Comparison of ENCODE assay signal across 22 mouse cellular contexts in the genomic region with DNA sequence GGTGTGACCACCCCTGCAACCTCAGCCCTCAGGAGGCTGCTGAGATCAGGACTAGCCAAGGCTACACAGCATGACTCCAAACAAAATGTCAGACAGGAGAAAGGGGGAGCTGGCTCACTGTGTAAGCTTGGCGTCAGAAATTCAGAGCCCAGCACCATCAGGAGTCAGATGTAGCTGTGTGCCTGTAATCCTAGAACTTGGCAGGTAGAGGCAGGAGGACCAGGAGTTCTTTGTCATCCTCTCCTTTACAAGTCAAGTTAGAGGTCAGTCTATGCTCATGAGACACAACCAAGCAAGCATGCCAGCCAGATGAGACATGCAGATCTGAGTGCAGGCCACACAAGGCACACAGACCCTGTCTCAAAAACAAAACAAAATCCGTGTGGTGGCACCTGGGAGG. TPM values are rescaled to one million over a fixed set of nuclear protein-coding genes. Genes with fewer than 3 reads are reported as not detected.
DNase-seq lines count a peak whose midpoint lies in the region; ATAC-seq lines count a peak whose summit lies in the region.
"Had no signal": no experiment of that assay in that cellular context is flagged by ENCODE, and none has a peak within 500 bp of the region (broad histone marks: within the 10 kb centered on the region; RNA-seq: fewer than 3 reads in every experiment).

No protein-coding gene starts in this region.

- 0 out of 2 replicates have a peak overlapping the region, but pooled peaks have one; percentile 1 for H3K4me2 ChIP-seq in heart, embryonic 13.5 days
- H3K4me2 ChIP-seq in liver, embryonic 13.5 days: no peak overlapping the region
- peak overlapping the region; percentile 18 for H3K4me2 ChIP-seq in liver, embryonic 15.5 days
- H3K4me2 ChIP-seq: hindbrain, embryonic 15.5 days; intestine, embryonic 15.5 days had no signal

- 0 out of 2 replicates have a peak overlapping the region, but pooled peaks have one; percentile 20 for H3K27ac ChIP-seq in heart, embryonic 13.5 days (replicated peaks)
- peak overlapping the region; percentile 100 for H3K27ac ChIP-seq in liver, embryonic 13.5 days
- peak overlapping the region; percentile 99 for H3K27ac ChIP-seq in liver, embryonic 15.5 days (replicated peaks)
- H3K27ac ChIP-seq: forebrain, embryonic 10.5 days; heart, adult 2 months; hindbrain, embryonic 15.5 days; intestine, embryonic 15.5 days had no signal

- peaks cover 84% of the 10 kb centered on the region for H3K4me1 ChIP-seq in heart, embryonic 13.5 days
- peaks cover 96% of the 10 kb centered on the region for H3K4me1 ChIP-seq in liver, embryonic 13.5 days (replicated peaks)
- peaks cover 94% of the 10 kb centered on the region for H3K4me1 ChIP-seq in liver, embryonic 15.5 days (replicated peaks)

- H3K9ac ChIP-seq in heart, embryonic 13.5 days: no peak overlapping the region
- H3K9ac ChIP-seq in liver, embryonic 13.5 days: peak overlapping the region; percentile 37
- H3K9ac ChIP-seq in liver, embryonic 15.5 days: peak overlapping the region; percentile 43
- H3K9ac ChIP-seq: forebrain, postnatal 0 days; hindbrain, embryonic 15.5 days; intestine, embryonic 15.5 days had no signal

- no peak for ATAC-seq in heart, embryonic 13.5 days (ENCODE audit: extremely low read depth, insufficient number of reproducible peaks, low FRiP score, low TSS enrichment)
- no peak for ATAC-seq in liver, embryonic 13.5 days (ENCODE audit: low read depth)
- no peak for ATAC-seq in liver, embryonic 15.5 days (ENCODE audit: insufficient read depth)
- ATAC-seq: CD4-positive, CD25-positive, alpha-beta regulatory T cell, adult 4 months; forebrain, postnatal 0 days; intestine, embryonic 15.5 days had no signal

- H3K27me3 ChIP-seq in heart, embryonic 13.5 days (replicated peaks): no peaks in the 10 kb centered on the region
- no peaks in the 10 kb centered on the region for H3K27me3 ChIP-seq in liver, embryonic 13.5 days
- no peaks in the 10 kb centered on the region for H3K27me3 ChIP-seq in liver, embryonic 15.5 days
- H3K27me3 ChIP-seq: hindbrain, embryonic 15.5 days; intestine, embryonic 15.5 days had no signal

- peak; percentile 48 for DNase-seq in adrenal gland, adult 2 months
- no peak for DNase-seq in adrenal gland, postnatal 25 days
- DNase-seq in heart, adult 11 months: no peak
- no peak for DNase-seq in liver, embryonic 13.5 days
- DNase-seq in liver: no peak
- DNase-seq in kidney, postnatal 36 days: no peak
- DNase-seq: cerebellum, adult 9-11 months; forebrain, postnatal 0 days; heart, adult 2 months; heart, postnatal 14 days; layer of hippocampus, postnatal 36 days; midbrain, embryonic 14.5 days; thymus, adult 2 months had no signal

- no peak overlapping the region for H3K4me3 ChIP-seq in heart, embryonic 13.5 days
- no peak overlapping the region for H3K4me3 ChIP-seq in liver, embryonic 13.5 days (replicated peaks)
- no peak overlapping the region for H3K4me3 ChIP-seq in liver, embryonic 15.5 days (replicated peaks)
- H3K4me3 ChIP-seq: forebrain, embryonic 10.5 days; heart, adult 2 months; hindbrain, embryonic 15.5 days; intestine, embryonic 15.5 days; myocyte had no signal

- 43% methylated on average over 2 of the region's 2 CpGs for WGBS in heart, embryonic 13.5 days
- WGBS in liver, embryonic 13.5 days (ENCODE audit: insufficient replicate concordance): 60% methylated on average over 2 of the region's 2 CpGs
- WGBS in liver, embryonic 15.5 days (ENCODE audit: insufficient replicate concordance): 56% methylated on average over 2 of the region's 2 CpGs

- peaks cover 30% of the 10 kb centered on the region for H3K36me3 ChIP-seq in heart, embryonic 13.5 days
- H3K36me3 ChIP-seq in liver, embryonic 13.5 days: peaks cover 71% of the 10 kb centered on the region
- peaks cover 65% of the 10 kb centered on the region for H3K36me3 ChIP-seq in liver, embryonic 15.5 days (replicated peaks)
- H3K36me3 ChIP-seq: hindbrain, embryonic 15.5 days had no signal

- no peaks in the 10 kb centered on the region for H3K9me3 ChIP-seq in heart, embryonic 13.5 days
- H3K9me3 ChIP-seq in liver, embryonic 13.5 days (replicated peaks): no peaks in the 10 kb centered on the region
- no peaks in the 10 kb centered on the region for H3K9me3 ChIP-seq in liver, embryonic 15.5 days (replicated peaks)
- H3K9me3 ChIP-seq: forebrain, embryonic 10.5 days; G1E; hindbrain, embryonic 15.5 days; intestine, embryonic 15.5 days had no signal

RNA-seq across cellular contexts. Expression of a gene that starts 6.2 kb away (rescaled TPM):
- 100 to 1,000 TPM; 191 to 208 TPM for total RNA-seq in adrenal gland, adult 2 months (2021)
- 94.4 and 133 TPM in 2 replicates for polyA plus RNA-seq in adrenal gland, adult 2 months (2012; rRNA removed)
- 187 and 190 TPM in 2 replicates for total RNA-seq in adrenal gland, postnatal 25 days (2021)
- polyA plus RNA-seq in heart, embryonic 13.5 days (2015; fragmentation: Nextera tagmentation; extraction: Ambion mirVana): 216 and 229 TPM in 2 replicates
- 205 and 229 TPM in 2 replicates for polyA plus RNA-seq in liver, embryonic 13.5 days (2015; fragmentation: Nextera tagmentation; extraction: Ambion mirVana)
- polyA plus RNA-seq in liver, embryonic 15.5 days (2015; fragmentation: Nextera tagmentation; extraction: Ambion mirVana): 187 and 195 TPM in 2 replicates

RNA-seq across cellular contexts. Expression of a gene that starts 35.6 kb away (rescaled TPM):
- total RNA-seq in adrenal gland, adult 2 months (2021): 10 to 100 TPM; 20.0 to 21.0 TPM
- 31.2 and 38.6 TPM in 2 replicates for polyA plus RNA-seq in adrenal gland, adult 2 months (2012; rRNA removed)
- total RNA-seq in adrenal gland, postnatal 25 days (2021): 12.1 and 15.7 TPM in 2 replicates
- 1.9 and 4.5 TPM in 2 replicates for polyA plus RNA-seq in heart, embryonic 13.5 days (2015; fragmentation: Nextera tagmentation; extraction: Ambion mirVana)
- 2.9 TPM in 1 of 2 replicates, not detected in the other for polyA plus RNA-seq in liver, embryonic 13.5 days (2015; fragmentation: Nextera tagmentation; extraction: Ambion mirVana)
- 0.63 TPM in 1 of 2 replicates, not detected in the other for polyA plus RNA-seq in liver, embryonic 15.5 days (2015; fragmentation: Nextera tagmentation; extraction: Ambion mirVana)
- total RNA-seq: forebrain, postnatal 0 days; neutrophil, adult 5-6 weeks had no signal
- polyA plus RNA-seq: CD4-positive, CD25-positive, alpha-beta regulatory T cell, adult 4 months; G1E had no signal

Comparison
In these comparisons a context has a peak if more than half of its experiments do, and no peak if none do; other contexts are left out.
1. H3K27ac ChIP-seq: peak in every context shown above with its lines; median percentile 100 in liver, embryonic 13.5 days; 99 in liver, embryonic 15.5 days; 20 in heart, embryonic 13.5 days.